Mouse (Mus musculus) small intestine, adult 2 months (tissue): ENCODE results near the gene Gm45208.

ENCODE experiments used
- CTCF ChIP-seq: fragments of 200-500 bp; IDR thresholded peaks from 2 replicates; pipeline ENCODE4 v1.5.1; 2012; ENCODE audit warnings: low read depth, mild to moderate bottlenecking, control low read depth, inconsistent platforms, low read length, moderate library complexity, mixed read lengths; ENCODE audit not compliant: insufficient replicate concordance, insufficient read length; ENCODE audit errors: extremely low read depth
- POLR2A ChIP-seq: fragments of 200-500 bp; IDR thresholded peaks from 2 replicates; pipeline ENCODE4 v1.6.1; 2012; ENCODE audit warnings: low read depth, mild to moderate bottlenecking, control low read depth, inconsistent platforms, low read length, moderate library complexity

- TF ChIP-seq CTCF, result no peak
- TF ChIP-seq POLR2A, result peak; percentile 16; the same call in 1 of the 2 replicates
Observed at GRCm38 (mm10) chrX:7674284-7675000, 47.6 kb upstream of the Gm45208 start.
